Mouse (Mus musculus) kidney, embryonic 15.5 days (tissue): ENCODE results near the gene Camta1. TPM values are rescaled to one million over a fixed set of nuclear protein-coding genes. Genes with fewer than 3 reads are reported as not detected.

Experiments used
- ATAC-seq: fragments of 200-750 bp; cut with Nextera tagmentation; replicated peaks from 2 replicates; pipeline ENCODE4 v1.8.0; 2017; ENCODE audit warnings: moderate TSS enrichment; ENCODE audit not compliant: low FRiP score
- H3K27ac ChIP-seq: fragments of 300-500 bp; sonication (generic); 2 replicates; pipeline ENCODE4 v1.5.1; 2015; ENCODE audit warnings: mild to moderate bottlenecking, inconsistent platforms
- H3K27me3 ChIP-seq: fragments of 300-500 bp; sonication (generic); 2 replicates; pipeline ENCODE4 v1.6.1; 2015; ENCODE audit warnings: inconsistent platforms
- H3K36me3 ChIP-seq: fragments of 300-500 bp; sonication (generic); 2 replicates; pipeline ENCODE4 v1.6.1; 2015; ENCODE audit warnings: inconsistent platforms
- H3K4me1 ChIP-seq: fragments of 300-500 bp; sonication (generic); 2 replicates; pipeline ENCODE4 v1.6.1; 2015; ENCODE audit warnings: inconsistent platforms
- H3K4me2 ChIP-seq: fragments of 300-500 bp; sonication (generic); 2 replicates; pipeline ENCODE4 v1.6.1; 2015; ENCODE audit warnings: moderate library complexity, mild to moderate bottlenecking, inconsistent platforms
- H3K4me3 ChIP-seq: fragments of 300-500 bp; sonication (generic); replicated peaks from 2 replicates; pipeline ENCODE4 v1.5.1; 2015; ENCODE audit warnings: mild to moderate bottlenecking, inconsistent platforms
- H3K9ac ChIP-seq: fragments of 300-500 bp; sonication (generic); 2 replicates; pipeline ENCODE4 v1.6.1; 2015; ENCODE audit warnings: mild to moderate bottlenecking, inconsistent platforms
- H3K9me3 ChIP-seq: fragments of 300-500 bp; sonication (generic); replicated peaks from 2 replicates; pipeline ENCODE4 v1.6.1; 2016; ENCODE audit warnings: inconsistent platforms
- WGBS: fragments of 180-500 bp; shearing (Covaris S2); methylation state at CpG from one replicate; pipeline ENCODE4 v1.1.7; 2015; ENCODE audit warnings: mixed read lengths; 5-methylcytosine and 5-hydroxymethylcytosine counted together
- polyA plus RNA-seq: library from polyadenylated mRNA; unstranded; fragments of >200 nt; fragmentation: Nextera tagmentation; extraction: Ambion mirVana; gene quantifications from 2 replicates; pipeline ENCODE4 v1.2.1, GENCODE M21; 2015

The Camta1 gene
- polyA plus RNA-seq, 1 experiment from 2014 or later, result 87.9 TPM

DNA sequence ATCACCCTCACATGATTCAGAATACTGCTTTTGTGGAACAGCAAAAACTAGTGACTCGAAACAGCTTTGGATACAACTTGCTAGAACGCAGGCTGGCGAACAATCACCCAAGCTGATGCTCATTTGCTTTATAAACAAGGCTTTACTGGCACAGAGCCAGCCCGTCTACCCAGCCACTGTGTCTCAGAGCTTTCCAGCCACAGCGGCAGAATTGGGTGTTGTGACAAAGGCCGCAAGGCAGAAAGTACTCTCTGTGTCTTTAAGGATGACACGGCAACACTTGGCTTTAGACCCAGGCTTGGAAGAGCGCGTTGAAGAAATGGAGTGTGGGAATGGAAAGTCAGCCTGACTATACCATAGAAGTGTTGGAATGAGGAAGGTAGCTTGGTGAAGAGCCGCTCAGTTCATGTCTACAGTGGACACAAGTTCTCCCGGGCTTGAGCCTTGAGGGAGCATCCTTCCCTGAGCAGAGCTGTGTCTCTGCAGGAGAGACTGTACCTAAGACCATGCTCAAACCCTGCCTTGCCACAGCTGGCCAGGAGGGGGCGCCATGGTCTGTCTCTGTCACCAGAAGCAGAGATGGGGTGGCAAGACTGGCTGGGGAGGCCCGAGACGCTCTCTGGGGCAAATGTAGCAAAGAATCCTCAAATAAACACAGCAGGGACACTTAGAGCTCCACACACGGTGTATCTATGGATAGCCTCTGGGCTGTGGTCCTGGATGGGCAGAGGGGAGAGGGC, 645.0 kb downstream of the Camta1 start:
- Histone ChIP-seq H3K4me3 (no peak overlapping the region), H3K4me2 (no peak overlapping the region), H3K36me3 (no peaks in the 10 kb centered on the region), H3K9me3 (no peaks in the 10 kb centered on the region), H3K27ac (no peak overlapping the region), H3K9ac (no peak overlapping the region), H3K4me1 (peaks cover 22% of the 10 kb centered on the region), H3K27me3 (no peaks in the 10 kb centered on the region; the same call in 1 of the 2 replicates)
- WGBS, result 71% methylated on average over 15 of the region's 15 CpGs
- no peak for ATAC-seq

DNA sequence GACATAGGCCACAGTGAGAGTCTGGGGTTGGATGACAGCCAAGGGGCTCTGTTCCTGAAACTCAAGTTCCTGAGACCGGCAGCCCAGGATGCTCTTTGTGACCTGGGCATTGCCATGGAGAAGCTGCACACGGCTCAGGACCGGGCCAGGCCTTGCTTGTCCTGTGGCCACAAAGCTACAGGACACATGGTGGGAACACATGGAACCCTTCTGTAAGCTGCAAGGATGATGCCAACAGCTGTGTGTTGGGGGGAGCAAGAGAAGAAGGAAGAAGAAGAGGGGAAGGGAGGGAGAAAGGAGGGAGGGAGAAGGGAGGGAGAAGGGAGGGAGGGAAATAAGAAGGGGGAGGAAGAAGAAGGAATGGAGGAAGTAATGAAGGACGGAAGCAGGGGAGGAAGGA, 645.8 kb downstream of the Camta1 start:
- Histone ChIP-seq H3K9ac (no peak overlapping the region), H3K4me2 (no peak overlapping the region), H3K27me3 (no peaks in the 10 kb centered on the region; the same call in 1 of the 2 replicates), H3K4me3 (no peak overlapping the region), H3K36me3 (no peaks in the 10 kb centered on the region), H3K4me1 (peaks cover 26% of the 10 kb centered on the region), H3K27ac (no peak overlapping the region), H3K9me3 (no peaks in the 10 kb centered on the region)
- WGBS, result 40% methylated on average over 4 of the region's 4 CpGs
- ATAC-seq, result no peak

- Histone ChIP-seq H3K4me1 (peaks cover 29% of the 10 kb centered on the region), H3K27me3 (no peaks in the 10 kb centered on the region; the same call in 1 of the 2 replicates), H3K4me3 (no peak overlapping the region), H3K4me2 (no peak overlapping the region), H3K36me3 (no peaks in the 10 kb centered on the region), H3K27ac (no peak overlapping the region), H3K9ac (no peak overlapping the region), H3K9me3 (no peaks in the 10 kb centered on the region)
- ATAC-seq, result no peak
- 47% methylated on average over 1 of the region's 1 CpGs for WGBS
Measured at GRCm38 (mm10) chr4:151215179-151215578, 646.5 kb downstream of the Camta1 start.

- ATAC-seq, result no peak
- no peaks in the 10 kb centered on the region for H3K36me3 ChIP-seq
- WGBS, result 61% methylated on average over 11 of the region's 11 CpGs
- no peak overlapping the region for H3K4me3 ChIP-seq
- no peak overlapping the region for H3K4me2 ChIP-seq
- H3K9me3 ChIP-seq, result no peaks in the 10 kb centered on the region
- no peak overlapping the region for H3K9ac ChIP-seq
- no peaks in the 10 kb centered on the region; the same call in 1 of the 2 replicates for H3K27me3 ChIP-seq
- H3K27ac ChIP-seq, result no peak overlapping the region
- H3K4me1 ChIP-seq, result peaks cover 20% of the 10 kb centered on the region
Measured at GRCm38 (mm10) chr4:151213475-151213874, 648.2 kb downstream of the Camta1 start.

- Histone ChIP-seq H3K4me2 (no peak overlapping the region), H3K36me3 (no peaks in the 10 kb centered on the region), H3K9ac (no peak overlapping the region), H3K4me3 (no peak overlapping the region), H3K9me3 (no peaks in the 10 kb centered on the region), H3K27ac (no peak overlapping the region), H3K4me1 (peaks cover 22% of the 10 kb centered on the region), H3K27me3 (no peaks in the 10 kb centered on the region; the same call in 1 of the 2 replicates)
- no peak for ATAC-seq
- WGBS, result 79% methylated on average over 6 of the region's 6 CpGs
Measured at GRCm38 (mm10) chr4:151211992-151212391, 649.7 kb downstream of the Camta1 start.

DNA sequence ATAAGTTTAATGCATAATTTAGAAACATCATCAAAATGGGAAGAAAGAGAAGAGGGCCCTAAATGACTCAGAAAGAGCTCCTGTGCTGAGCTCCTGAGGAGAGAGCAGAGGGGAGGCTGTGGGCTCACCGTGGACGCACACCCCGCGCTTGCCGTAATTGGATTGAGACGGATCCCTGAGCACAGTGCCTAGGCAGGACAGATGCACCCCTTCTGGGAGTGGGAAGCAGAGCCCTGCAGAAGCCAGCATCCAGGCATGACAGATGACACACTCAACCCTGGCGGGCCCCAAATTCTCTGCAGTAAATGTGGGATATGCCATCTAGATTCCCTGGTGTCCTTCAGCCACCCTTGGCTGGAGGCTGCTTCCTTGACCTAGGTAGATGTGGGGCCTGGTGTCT, 654.1 kb downstream of the Camta1 start:
- Histone ChIP-seq H3K9ac (no peak overlapping the region), H3K4me2 (no peak overlapping the region), H3K4me1 (peaks cover 10% of the 10 kb centered on the region), H3K27me3 (peaks cover 4% of the 10 kb centered on the region; the same call in 1 of the 2 replicates), H3K4me3 (no peak overlapping the region), H3K9me3 (no peaks in the 10 kb centered on the region), H3K36me3 (no peaks in the 10 kb centered on the region), H3K27ac (no peak overlapping the region)
- WGBS, result 71% methylated on average over 7 of the region's 7 CpGs
- ATAC-seq, result no peak

DNA sequence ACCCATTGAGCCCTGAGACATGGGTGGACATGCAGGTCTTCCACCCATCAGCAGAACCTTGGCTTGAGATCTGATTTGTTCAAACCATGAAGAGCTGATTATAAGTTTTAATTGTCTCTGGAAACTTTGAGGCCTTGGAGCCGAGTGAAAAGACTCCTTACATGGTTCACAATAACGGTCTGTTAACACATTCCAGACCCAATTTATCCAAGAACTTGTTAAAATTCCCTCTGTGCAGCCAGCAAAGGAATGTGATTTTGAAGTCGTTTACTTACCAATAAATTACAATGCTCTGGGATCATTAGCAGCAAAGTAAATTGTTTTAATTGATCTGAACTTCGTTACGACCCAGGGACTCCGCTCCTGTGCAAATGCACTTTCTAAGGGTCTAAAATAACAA, 658.8 kb downstream of the Camta1 start:
- Histone ChIP-seq H3K36me3 (no peaks in the 10 kb centered on the region), H3K4me1 (no peaks in the 10 kb centered on the region), H3K9ac (no peak overlapping the region), H3K9me3 (no peaks in the 10 kb centered on the region), H3K27me3 (peaks cover 4% of the 10 kb centered on the region; the same call in 1 of the 2 replicates), H3K4me2 (no peak overlapping the region), H3K27ac (no peak overlapping the region), H3K4me3 (no peak overlapping the region)
- ATAC-seq, result no peak
- WGBS, result 44% methylated on average over 6 of the region's 6 CpGs

- 80% methylated on average over 9 of the region's 9 CpGs for WGBS
- Histone ChIP-seq H3K36me3 (no peaks in the 10 kb centered on the region), H3K9me3 (no peaks in the 10 kb centered on the region), H3K4me2 (no peak overlapping the region), H3K4me1 (peaks cover 4% of the 10 kb centered on the region; the same call in 1 of the 2 replicates), H3K9ac (no peak overlapping the region), H3K27ac (no peak overlapping the region), H3K4me3 (no peak overlapping the region), H3K27me3 (0 out of 2 replicates have a peak, but pooled peaks cover 5% of the 10 kb centered on the region)
- ATAC-seq, result no peak
Measured at GRCm38 (mm10) chr4:151200316-151200715, 661.4 kb downstream of the Camta1 start.

DNA sequence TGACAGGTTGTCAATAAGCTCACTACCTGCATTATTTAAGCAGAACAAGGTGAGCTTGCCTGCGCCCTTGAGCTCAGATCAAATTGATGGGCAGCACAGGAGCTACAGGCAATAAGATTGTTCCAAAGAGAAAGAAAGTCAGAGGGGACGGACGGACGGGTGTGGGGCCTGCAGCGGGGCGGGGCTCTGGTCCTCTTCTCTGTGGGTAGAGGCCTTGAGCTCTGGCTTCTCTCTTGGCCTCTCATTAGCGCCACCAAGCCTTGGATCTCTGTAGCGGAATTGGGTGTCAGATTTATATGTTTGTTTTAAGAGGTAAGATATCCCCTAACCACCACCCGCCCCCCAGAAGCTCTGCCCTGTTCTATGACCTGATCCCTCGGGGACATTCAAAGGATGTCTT, 666.5 kb downstream of the Camta1 start:
- Histone ChIP-seq H3K4me3 (no peak overlapping the region), H3K9me3 (no peaks in the 10 kb centered on the region), H3K27ac (no peak overlapping the region), H3K27me3 (0 out of 2 replicates have a peak, but pooled peaks cover 9% of the 10 kb centered on the region), H3K4me2 (0 out of 2 replicates have a peak overlapping the region, but pooled peaks have one; percentile 9), H3K9ac (no peak overlapping the region), H3K36me3 (no peaks in the 10 kb centered on the region), H3K4me1 (peaks cover 14% of the 10 kb centered on the region; the same call in 1 of the 2 replicates)
- WGBS, result 25% methylated on average over 10 of the region's 10 CpGs
- no peak for ATAC-seq

DNA sequence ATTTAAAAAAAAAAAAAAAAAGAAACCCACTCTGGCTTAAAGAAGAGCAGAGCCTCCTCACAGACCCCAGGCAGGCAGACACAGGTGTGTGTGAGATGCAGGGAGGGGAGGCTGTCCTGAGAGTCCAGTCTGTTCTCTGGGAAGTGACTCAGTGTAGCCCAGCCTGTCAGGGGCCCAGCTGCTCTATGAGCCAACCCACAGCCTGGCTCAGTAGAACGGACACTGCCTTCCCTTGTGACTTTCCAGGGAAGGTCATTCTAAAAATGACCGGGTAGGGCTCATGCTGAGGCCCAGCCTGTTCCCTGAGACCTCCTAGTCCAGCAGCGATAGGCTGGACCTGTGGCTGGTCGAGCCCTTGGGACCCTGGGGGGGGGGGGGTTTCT, 667.0 kb downstream of the Camta1 start:
- H3K27ac ChIP-seq, result no peak overlapping the region
- H3K9ac ChIP-seq, result no peak overlapping the region
- H3K9me3 ChIP-seq, result no peaks in the 10 kb centered on the region
- H3K4me2 ChIP-seq, result no peak overlapping the region
- no peak for ATAC-seq
- H3K27me3 ChIP-seq, result 0 out of 2 replicates have a peak, but pooled peaks cover 9% of the 10 kb centered on the region
- WGBS, result 32% methylated on average over 4 of the region's 4 CpGs
- H3K4me3 ChIP-seq, result no peak overlapping the region
- H3K4me1 ChIP-seq, result peaks cover 14% of the 10 kb centered on the region; the same call in 1 of the 2 replicates
- no peaks in the 10 kb centered on the region for H3K36me3 ChIP-seq

- WGBS, result 36% methylated on average over 11 of the region's 11 CpGs
Measured at GRCm38 (mm10) chr4:151194030-151194714, 667.5 kb downstream of the Camta1 start.

DNA sequence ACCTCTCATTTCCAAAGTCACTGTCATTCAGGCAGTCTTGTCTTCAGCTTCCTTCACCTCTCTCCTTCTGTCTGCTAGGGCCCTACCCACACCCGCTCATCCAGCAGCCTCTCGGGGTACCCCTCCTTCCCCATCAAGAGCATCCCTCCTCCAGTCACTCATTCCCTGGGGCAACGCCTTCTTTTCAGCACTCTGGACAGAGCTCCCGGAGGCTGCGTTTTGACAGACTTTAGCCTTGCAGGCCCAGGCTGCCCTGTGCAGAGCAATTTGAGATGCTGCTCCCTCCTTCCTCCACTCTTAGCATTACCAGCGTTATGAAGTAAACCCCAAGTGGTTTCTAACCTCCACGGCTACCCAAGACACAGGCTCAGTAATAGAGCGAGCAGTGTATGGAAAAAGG, 675.2 kb downstream of the Camta1 start:
- Histone ChIP-seq H3K27me3 (peaks cover 10% of the 10 kb centered on the region; the same call in 1 of the 2 replicates), H3K27ac (no peak overlapping the region), H3K4me2 (no peak overlapping the region), H3K9ac (no peak overlapping the region), H3K36me3 (no peaks in the 10 kb centered on the region), H3K9me3 (no peaks in the 10 kb centered on the region), H3K4me1 (peaks cover 6% of the 10 kb centered on the region; the same call in 1 of the 2 replicates), H3K4me3 (no peak overlapping the region)
- ATAC-seq, result no peak
- WGBS, result 8% methylated on average over 8 of the region's 8 CpGs

More at GRCm38 (mm10) chr4:151194030-151194714, 667.5 kb downstream of the Camta1 start:
- H3K27ac ChIP-seq, result no peak overlapping the region
- H3K27me3 ChIP-seq, result 0 out of 2 replicates have a peak, but pooled peaks cover 9% of the 10 kb centered on the region
- H3K36me3 ChIP-seq, result no peaks in the 10 kb centered on the region
- H3K9ac ChIP-seq, result no peak overlapping the region
- no peak overlapping the region for H3K4me3 ChIP-seq
- H3K4me1 ChIP-seq, result peaks cover 14% of the 10 kb centered on the region; the same call in 1 of the 2 replicates
- no peak overlapping the region for H3K4me2 ChIP-seq
- ATAC-seq, result no peak
- no peaks in the 10 kb centered on the region for H3K9me3 ChIP-seq
